Mouse (Mus musculus): Measurements from ENCODE around the gene Lrig1. TPM values are rescaled to one million over a fixed set of nuclear protein-coding genes. Genes with fewer than 3 reads are reported as not detected.

Gene Lrig1
- polyA plus RNA-seq (2015; fragmentation: Nextera tagmentation; extraction: Ambion mirVana): 20.6 and 23.8 TPM in 2 replicates

GRCm38 (mm10) chr6:94700067-94700491, at the start of gene Lrig1:
Gene Lrig1, minus strand, starts transcription at chr6:94700158.
- Histone ChIP-seq H3K9me3 (no peaks in the 10 kb centered on the region), H3K9ac (peak within 1 kb of the TSS; percentile 86), H3K27me3 (0 out of 2 replicates have a peak, but pooled peaks cover 4% of the 10 kb centered on the region), H3K36me3 (no peaks in the 10 kb centered on the region), H3K4me1 (replicated peaks) (peaks cover 40% of the 10 kb centered on the region), H3K27ac (replicated peaks) (peak within 1 kb of the TSS; percentile 89), H3K4me2 (peak within 1 kb of the TSS; percentile 91), H3K4me3 (peak within 1 kb of the TSS; percentile 96)
- ATAC-seq (ENCODE audit: low FRiP score, low read depth): peak; percentile 100
- under 1% methylated on average over 28 of the region's 40 CpGs for WGBS

GRCm38 (mm10) chr6:94749626-94750025, 49.7 kb upstream of the Lrig1 start:
- no peak overlapping the region for H3K4me2 ChIP-seq
- no peak overlapping the region for H3K4me3 ChIP-seq
- no peak overlapping the region for H3K9ac ChIP-seq
- ATAC-seq (ENCODE audit: low FRiP score, low read depth): no peak
- H3K36me3 ChIP-seq: no peaks in the 10 kb centered on the region
- WGBS: 76% methylated on average over 3 of the region's 3 CpGs
- no peak overlapping the region for H3K27ac ChIP-seq (replicated peaks)
- no peaks in the 10 kb centered on the region for H3K27me3 ChIP-seq
- no peaks in the 10 kb centered on the region for H3K9me3 ChIP-seq
- H3K4me1 ChIP-seq (replicated peaks): no peaks in the 10 kb centered on the region

- Histone ChIP-seq H3K9me3 (no peaks in the 10 kb centered on the region), H3K27ac (replicated peaks) (no peak overlapping the region), H3K4me3 (no peak overlapping the region), H3K27me3 (no peaks in the 10 kb centered on the region), H3K4me1 (replicated peaks) (no peaks in the 10 kb centered on the region), H3K9ac (no peak overlapping the region), H3K4me2 (no peak overlapping the region), H3K36me3 (no peaks in the 10 kb centered on the region)
- ATAC-seq (ENCODE audit: low FRiP score, low read depth): no peak
- WGBS: 79% methylated on average over 7 of the region's 7 CpGs
These were observed 48.4 kb upstream of the Lrig1 start for GRCm38 (mm10) chr6:94748361-94748760.

GRCm38 (mm10) chr6:94740117-94740729, 40.3 kb upstream of the Lrig1 start:
- WGBS: 90% methylated on average over 14 of the region's 14 CpGs
- ATAC-seq (ENCODE audit: low FRiP score, low read depth): no peak

GRCm38 (mm10) chr6:94738647-94739046, 38.7 kb upstream of the Lrig1 start:
- Histone ChIP-seq H3K9me3 (no peaks in the 10 kb centered on the region), H3K27ac (replicated peaks) (no peak overlapping the region), H3K4me3 (no peak overlapping the region), H3K4me2 (no peak overlapping the region), H3K27me3 (no peaks in the 10 kb centered on the region), H3K9ac (no peak overlapping the region), H3K4me1 (replicated peaks) (no peaks in the 10 kb centered on the region), H3K36me3 (no peaks in the 10 kb centered on the region)
- no peak for ATAC-seq (ENCODE audit: low FRiP score, low read depth)
- 66% methylated on average over 3 of the region's 3 CpGs for WGBS

More at GRCm38 (mm10) chr6:94740117-94740729, 40.3 kb upstream of the Lrig1 start:
- Histone ChIP-seq H3K27ac (replicated peaks) (no peak overlapping the region), H3K4me2 (no peak overlapping the region), H3K36me3 (no peaks in the 10 kb centered on the region), H3K9ac (no peak overlapping the region), H3K9me3 (no peaks in the 10 kb centered on the region), H3K4me3 (no peak overlapping the region), H3K27me3 (no peaks in the 10 kb centered on the region), H3K4me1 (replicated peaks) (no peaks in the 10 kb centered on the region)

- H3K27me3 ChIP-seq: no peaks in the 10 kb centered on the region
- no peaks in the 10 kb centered on the region for H3K9me3 ChIP-seq
- ATAC-seq (ENCODE audit: low FRiP score, low read depth): no peak
- no peak overlapping the region for H3K27ac ChIP-seq (replicated peaks)
- H3K4me3 ChIP-seq: no peak overlapping the region
- no peak overlapping the region for H3K9ac ChIP-seq
- H3K4me2 ChIP-seq: no peak overlapping the region
- H3K36me3 ChIP-seq: no peaks in the 10 kb centered on the region
- 82% methylated on average over 5 of the region's 5 CpGs for WGBS
- no peaks in the 10 kb centered on the region for H3K4me1 ChIP-seq (replicated peaks)
These were observed 33.9 kb upstream of the Lrig1 start for GRCm38 (mm10) chr6:94733878-94734277.

GRCm38 (mm10) chr6:94729847-94730246, 29.9 kb upstream of the Lrig1 start:
- H3K9ac ChIP-seq: no peak overlapping the region
- no peak overlapping the region for H3K27ac ChIP-seq (replicated peaks)
- no peaks in the 10 kb centered on the region for H3K9me3 ChIP-seq
- no peaks in the 10 kb centered on the region for H3K27me3 ChIP-seq
- no peak for ATAC-seq (ENCODE audit: low FRiP score, low read depth)
- no peak overlapping the region for H3K4me3 ChIP-seq
- 52% methylated on average over 18 of the region's 18 CpGs for WGBS
- H3K4me1 ChIP-seq (replicated peaks): no peaks in the 10 kb centered on the region
- H3K4me2 ChIP-seq: peak overlapping the region; percentile 21
- no peaks in the 10 kb centered on the region for H3K36me3 ChIP-seq

- Histone ChIP-seq H3K4me3 (no peak overlapping the region), H3K36me3 (no peaks in the 10 kb centered on the region), H3K9ac (no peak overlapping the region), H3K27me3 (no peaks in the 10 kb centered on the region), H3K4me2 (no peak overlapping the region), H3K4me1 (replicated peaks) (no peaks in the 10 kb centered on the region), H3K27ac (replicated peaks) (no peak overlapping the region), H3K9me3 (no peaks in the 10 kb centered on the region)
- ATAC-seq (ENCODE audit: low FRiP score, low read depth): no peak
- 43% methylated on average over 3 of the region's 3 CpGs for WGBS
These were observed 29.2 kb upstream of the Lrig1 start for GRCm38 (mm10) chr6:94729132-94729531.

GRCm38 (mm10) chr6:94724612-94725011, 24.7 kb upstream of the Lrig1 start:
- Histone ChIP-seq H3K27me3 (no peaks in the 10 kb centered on the region), H3K36me3 (no peaks in the 10 kb centered on the region), H3K4me2 (no peak overlapping the region), H3K27ac (replicated peaks) (no peak overlapping the region), H3K4me1 (replicated peaks) (no peaks in the 10 kb centered on the region), H3K9ac (no peak overlapping the region), H3K9me3 (no peaks in the 10 kb centered on the region), H3K4me3 (no peak overlapping the region)
- 88% methylated on average over 1 of the region's 1 CpGs for WGBS
- no peak for ATAC-seq (ENCODE audit: low FRiP score, low read depth)

GRCm38 (mm10) chr6:94718607-94719346, 18.8 kb upstream of the Lrig1 start:
- Histone ChIP-seq H3K9ac (no peak overlapping the region), H3K4me2 (no peak overlapping the region), H3K36me3 (no peaks in the 10 kb centered on the region), H3K27me3 (no peaks in the 10 kb centered on the region), H3K27ac (replicated peaks) (no peak overlapping the region), H3K9me3 (no peaks in the 10 kb centered on the region), H3K4me3 (no peak overlapping the region), H3K4me1 (replicated peaks) (0 out of 2 replicates have a peak, but pooled peaks cover 7% of the 10 kb centered on the region)
- 90% methylated on average over 15 of the region's 15 CpGs for WGBS
- ATAC-seq (ENCODE audit: low FRiP score, low read depth): no peak

GRCm38 (mm10) chr6:94717705-94718489, 17.9 kb upstream of the Lrig1 start:
- Histone ChIP-seq H3K27ac (replicated peaks) (0 out of 2 replicates have a peak overlapping the region, but pooled peaks have one; percentile 8), H3K9me3 (no peaks in the 10 kb centered on the region), H3K36me3 (no peaks in the 10 kb centered on the region), H3K4me2 (no peak overlapping the region), H3K9ac (no peak overlapping the region), H3K4me3 (no peak overlapping the region), H3K27me3 (no peaks in the 10 kb centered on the region), H3K4me1 (replicated peaks) (0 out of 2 replicates have a peak, but pooled peaks cover 7% of the 10 kb centered on the region)
- 58% methylated on average over 7 of the region's 7 CpGs for WGBS
- ATAC-seq (ENCODE audit: low FRiP score, low read depth): peak; percentile 92

GRCm38 (mm10) chr6:94715645-94715940, 15.6 kb upstream of the Lrig1 start:
- H3K36me3 ChIP-seq: no peaks in the 10 kb centered on the region
- 0 out of 2 replicates have a peak, but pooled peaks cover 7% of the 10 kb centered on the region for H3K4me1 ChIP-seq (replicated peaks)
- no peak overlapping the region for H3K9ac ChIP-seq
- WGBS: 34% methylated on average over 4 of the region's 4 CpGs
- ATAC-seq (ENCODE audit: low FRiP score, low read depth): no peak
- no peak overlapping the region for H3K27ac ChIP-seq (replicated peaks)
- H3K9me3 ChIP-seq: no peaks in the 10 kb centered on the region
- H3K27me3 ChIP-seq: no peaks in the 10 kb centered on the region
- no peak overlapping the region for H3K4me2 ChIP-seq
- no peak overlapping the region for H3K4me3 ChIP-seq

All from hindbrain, embryonic 15.5 days (tissue).